Mouse (Mus musculus): ENCODE measurements around the gene Myb. TPM values are rescaled to one million over a fixed set of nuclear protein-coding genes. Genes with fewer than 3 reads are reported as not detected.
A peak's percentile ranks its signal among the peaks of the same experiment; 100 is the strongest.

The Myb gene
- total and polyA plus RNA-seq, 2 experiments from 2014 or later = 1.0 to 3.2 TPM

- peak; percentile 48 for DNase-seq (ENCODE audit: low spot score)
- H3K36me3 ChIP-seq (ENCODE audit: insufficient read depth, low read length) = no peaks in the 10 kb centered on the region
- 4% methylated on average over 19 of the region's 19 CpGs for WGBS
Measured at GRCm38 (mm10) chr10:21158111-21158917, 2.5 kb downstream of the Myb start.

GRCm38 (mm10) chr10:21156953-21157499 is 3.8 kb downstream of the Myb start:
- 81% methylated on average over 5 of the region's 5 CpGs for WGBS
- DNase-seq (ENCODE audit: low spot score) (no peak), ATAC-seq (ENCODE audit: low FRiP score) (no peak)
- H3K9ac ChIP-seq (replicated peaks; ENCODE audit: low read length, poor library complexity, severe bottlenecking) = no peak overlapping the region
- no peak overlapping the region for H3K27ac ChIP-seq (ENCODE audit: low read depth, low read length)
- H3K4me2 ChIP-seq (ENCODE audit: low read depth, low read length, poor library complexity, severe bottlenecking) = no peak overlapping the region
- H3K4me3 ChIP-seq (ENCODE audit: low read depth, low read length) = no peak overlapping the region
- no peak for TF ChIP-seq CTCF (IDR thresholded peaks at IDR 0.05)
- H3K36me3 ChIP-seq (ENCODE audit: insufficient read depth, low read length) = no peaks in the 10 kb centered on the region
- H3K27me3 ChIP-seq (ENCODE audit: insufficient read depth, low read length) = 0 out of 2 replicates have a peak, but pooled peaks cover 6% of the 10 kb centered on the region
- H3K9me3 ChIP-seq (ENCODE audit: low read length) = no peaks in the 10 kb centered on the region
- H3K4me1 ChIP-seq (ENCODE audit: insufficient read depth, low read length) = peaks cover 4% of the 10 kb centered on the region; the same call in 1 of the 2 replicates

More at GRCm38 (mm10) chr10:21158111-21158917, 2.5 kb downstream of the Myb start:
- H3K27me3 ChIP-seq (ENCODE audit: insufficient read depth, low read length) = 0 out of 2 replicates have a peak, but pooled peaks cover 10% of the 10 kb centered on the region
- H3K9ac ChIP-seq (replicated peaks; ENCODE audit: low read length, poor library complexity, severe bottlenecking) = peak overlapping the region; percentile 48; the same call in 1 of the 2 replicates
- H3K9me3 ChIP-seq (ENCODE audit: low read length) = no peaks in the 10 kb centered on the region
- no peak for ATAC-seq (ENCODE audit: low FRiP score)
- peak overlapping the region; percentile 64 for H3K4me3 ChIP-seq (ENCODE audit: low read depth, low read length)
- peak overlapping the region; percentile 99 for H3K4me2 ChIP-seq (ENCODE audit: low read depth, low read length, poor library complexity, severe bottlenecking)
- peak; percentile 73 for TF ChIP-seq CTCF (IDR thresholded peaks at IDR 0.05)
- no peak overlapping the region for H3K27ac ChIP-seq (ENCODE audit: low read depth, low read length)
- H3K4me1 ChIP-seq (ENCODE audit: insufficient read depth, low read length) = peaks cover 4% of the 10 kb centered on the region; the same call in 1 of the 2 replicates

GRCm38 (mm10) chr10:21156416-21156815 is 4.4 kb downstream of the Myb start:
- Histone ChIP-seq H3K4me3 (ENCODE audit: low read depth, low read length) (no peak overlapping the region), H3K36me3 (ENCODE audit: insufficient read depth, low read length) (no peaks in the 10 kb centered on the region), H3K27me3 (ENCODE audit: insufficient read depth, low read length) (0 out of 2 replicates have a peak, but pooled peaks cover 6% of the 10 kb centered on the region), H3K9me3 (ENCODE audit: low read length) (no peaks in the 10 kb centered on the region), H3K4me1 (ENCODE audit: insufficient read depth, low read length) (peaks cover 4% of the 10 kb centered on the region; the same call in 1 of the 2 replicates), H3K27ac (ENCODE audit: low read depth, low read length) (no peak overlapping the region), H3K9ac (replicated peaks; ENCODE audit: low read length, poor library complexity, severe bottlenecking) (no peak overlapping the region), H3K4me2 (ENCODE audit: low read depth, low read length, poor library complexity, severe bottlenecking) (no peak overlapping the region)
- no peak for TF ChIP-seq CTCF (IDR thresholded peaks at IDR 0.05)
- ATAC-seq (ENCODE audit: low FRiP score) (no peak), DNase-seq (ENCODE audit: low spot score) (no peak)
- WGBS = 95% methylated on average over 3 of the region's 3 CpGs

- no peaks in the 10 kb centered on the region for H3K9me3 ChIP-seq (ENCODE audit: low read length)
- no peak overlapping the region for H3K4me2 ChIP-seq (ENCODE audit: low read depth, low read length, poor library complexity, severe bottlenecking)
- 0 out of 2 replicates have a peak, but pooled peaks cover 6% of the 10 kb centered on the region for H3K27me3 ChIP-seq (ENCODE audit: insufficient read depth, low read length)
- 90% methylated on average over 3 of the region's 3 CpGs for WGBS
- H3K4me1 ChIP-seq (ENCODE audit: insufficient read depth, low read length) = peaks cover 4% of the 10 kb centered on the region; the same call in 1 of the 2 replicates
- ATAC-seq (ENCODE audit: low FRiP score) (no peak), DNase-seq (ENCODE audit: low spot score) (no peak)
- no peaks in the 10 kb centered on the region for H3K36me3 ChIP-seq (ENCODE audit: insufficient read depth, low read length)
- no peak overlapping the region for H3K27ac ChIP-seq (ENCODE audit: low read depth, low read length)
- H3K9ac ChIP-seq (replicated peaks; ENCODE audit: low read length, poor library complexity, severe bottlenecking) = no peak overlapping the region
- no peak for TF ChIP-seq CTCF (IDR thresholded peaks at IDR 0.05)
- no peak overlapping the region for H3K4me3 ChIP-seq (ENCODE audit: low read depth, low read length)
Measured at GRCm38 (mm10) chr10:21154927-21155326, 5.9 kb downstream of the Myb start.

- no peak overlapping the region for H3K9ac ChIP-seq (replicated peaks; ENCODE audit: low read length, poor library complexity, severe bottlenecking)
- 0 out of 2 replicates have a peak, but pooled peaks cover 4% of the 10 kb centered on the region for H3K27me3 ChIP-seq (ENCODE audit: insufficient read depth, low read length)
- no peak overlapping the region for H3K27ac ChIP-seq (ENCODE audit: low read depth, low read length)
- DNase-seq (ENCODE audit: low spot score) (no peak), ATAC-seq (ENCODE audit: low FRiP score) (no peak)
- no peak for TF ChIP-seq CTCF (IDR thresholded peaks at IDR 0.05)
- H3K36me3 ChIP-seq (ENCODE audit: insufficient read depth, low read length) = no peaks in the 10 kb centered on the region
- no peak overlapping the region for H3K4me3 ChIP-seq (ENCODE audit: low read depth, low read length)
- 91% methylated on average over 4 of the region's 4 CpGs for WGBS
- no peaks in the 10 kb centered on the region for H3K4me1 ChIP-seq (ENCODE audit: insufficient read depth, low read length)
- H3K4me2 ChIP-seq (ENCODE audit: low read depth, low read length, poor library complexity, severe bottlenecking) = no peak overlapping the region
- no peaks in the 10 kb centered on the region for H3K9me3 ChIP-seq (ENCODE audit: low read length)
Measured at GRCm38 (mm10) chr10:21153433-21153832, 7.4 kb downstream of the Myb start.

GRCm38 (mm10) chr10:21152812-21153211 is 8.0 kb downstream of the Myb start:
- Histone ChIP-seq H3K36me3 (ENCODE audit: insufficient read depth, low read length) (no peaks in the 10 kb centered on the region), H3K4me3 (ENCODE audit: low read depth, low read length) (no peak overlapping the region), H3K4me2 (ENCODE audit: low read depth, low read length, poor library complexity, severe bottlenecking) (no peak overlapping the region), H3K9me3 (ENCODE audit: low read length) (no peaks in the 10 kb centered on the region), H3K9ac (replicated peaks; ENCODE audit: low read length, poor library complexity, severe bottlenecking) (no peak overlapping the region), H3K27ac (ENCODE audit: low read depth, low read length) (no peak overlapping the region), H3K27me3 (ENCODE audit: insufficient read depth, low read length) (0 out of 2 replicates have a peak, but pooled peaks cover 3% of the 10 kb centered on the region), H3K4me1 (ENCODE audit: insufficient read depth, low read length) (no peaks in the 10 kb centered on the region)
- TF ChIP-seq CTCF (IDR thresholded peaks at IDR 0.05) = no peak
- ATAC-seq (ENCODE audit: low FRiP score) (no peak), DNase-seq (ENCODE audit: low spot score) (no peak)
- 96% methylated on average over 5 of the region's 5 CpGs for WGBS

All from midbrain, postnatal 0 days (tissue).